Mouse (Mus musculus) kidney, embryonic 15.5 days (tissue): ENCODE data around the gene Vars2. TPM values are rescaled to one million over a fixed set of nuclear protein-coding genes. Genes with fewer than 3 reads are reported as not detected.

ENCODE experiments used
- ATAC-seq: fragments of 200-750 bp; cut with Nextera tagmentation; replicated peaks from 2 replicates; pipeline ENCODE4 v1.8.0; 2017; ENCODE audit warnings: moderate TSS enrichment; ENCODE audit not compliant: low FRiP score
- H3K27ac ChIP-seq: fragments of 300-500 bp; sonication (generic); 2 replicates; pipeline ENCODE4 v1.5.1; 2015; ENCODE audit warnings: mild to moderate bottlenecking, inconsistent platforms
- H3K27me3 ChIP-seq: fragments of 300-500 bp; sonication (generic); 2 replicates; pipeline ENCODE4 v1.6.1; 2015; ENCODE audit warnings: inconsistent platforms
- H3K36me3 ChIP-seq: fragments of 300-500 bp; sonication (generic); 2 replicates; pipeline ENCODE4 v1.6.1; 2015; ENCODE audit warnings: inconsistent platforms
- H3K4me1 ChIP-seq: fragments of 300-500 bp; sonication (generic); 2 replicates; pipeline ENCODE4 v1.6.1; 2015; ENCODE audit warnings: inconsistent platforms
- H3K4me2 ChIP-seq: fragments of 300-500 bp; sonication (generic); 2 replicates; pipeline ENCODE4 v1.6.1; 2015; ENCODE audit warnings: moderate library complexity, mild to moderate bottlenecking, inconsistent platforms
- H3K4me3 ChIP-seq: fragments of 300-500 bp; sonication (generic); replicated peaks from 2 replicates; pipeline ENCODE4 v1.5.1; 2015; ENCODE audit warnings: mild to moderate bottlenecking, inconsistent platforms
- H3K9ac ChIP-seq: fragments of 300-500 bp; sonication (generic); 2 replicates; pipeline ENCODE4 v1.6.1; 2015; ENCODE audit warnings: mild to moderate bottlenecking, inconsistent platforms
- H3K9me3 ChIP-seq: fragments of 300-500 bp; sonication (generic); replicated peaks from 2 replicates; pipeline ENCODE4 v1.6.1; 2016; ENCODE audit warnings: inconsistent platforms
- WGBS: fragments of 180-500 bp; shearing (Covaris S2); methylation state at CpG from one replicate; pipeline ENCODE4 v1.1.7; 2015; ENCODE audit warnings: mixed read lengths; 5-methylcytosine and 5-hydroxymethylcytosine counted together
- polyA plus RNA-seq: library from polyadenylated mRNA; unstranded; fragments of >200 nt; fragmentation: Nextera tagmentation; extraction: Ambion mirVana; gene quantifications from 2 replicates; pipeline ENCODE4 v1.2.1, GENCODE M21; 2015

Gene Vars2
- polyA plus RNA-seq, 1 experiment from 2014 or later = 18.8 TPM

DNA sequence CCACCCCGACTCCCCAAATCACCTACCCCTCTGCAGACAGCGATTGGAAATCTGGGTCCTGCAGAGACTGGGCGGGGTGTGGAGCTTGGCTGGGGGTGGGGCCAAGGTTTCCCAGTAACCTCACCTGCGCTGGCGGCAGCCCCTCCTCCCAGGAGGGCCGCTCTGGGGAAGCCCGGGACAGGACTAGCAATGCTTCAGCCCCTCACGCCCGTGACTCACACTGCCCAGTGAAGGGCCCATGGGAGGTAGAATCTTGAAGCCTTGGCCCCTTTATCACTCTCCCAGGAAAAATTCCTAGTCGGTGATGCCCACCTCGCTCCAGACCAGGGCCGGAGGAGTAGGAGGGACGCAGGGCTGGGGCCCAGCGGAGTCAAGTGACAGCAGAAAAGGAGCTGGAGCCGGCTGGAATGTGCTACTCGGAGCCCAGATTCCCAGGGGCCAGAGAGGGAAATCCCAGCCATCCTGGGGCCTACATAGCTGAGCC is 34.6 kb upstream of the Vars2 start:
- no peaks in the 10 kb centered on the region for H3K9me3 ChIP-seq
- peaks cover 78% of the 10 kb centered on the region for H3K4me1 ChIP-seq
- peak overlapping the region; percentile 99 for H3K27ac ChIP-seq
- 3% methylated on average over 16 of the region's 16 CpGs for WGBS
- ATAC-seq = peak; percentile 29
- 0 out of 2 replicates have a peak, but pooled peaks cover 3% of the 10 kb centered on the region for H3K36me3 ChIP-seq
- peak overlapping the region; percentile 75 for H3K9ac ChIP-seq
- H3K27me3 ChIP-seq = no peaks in the 10 kb centered on the region
- peak overlapping the region; percentile 82 for H3K4me2 ChIP-seq
- peak overlapping the region; percentile 72 for H3K4me3 ChIP-seq

GRCm38 (mm10) chr17:35701203-35701977 is 34.0 kb upstream of the Vars2 start:
- Histone ChIP-seq H3K9ac (peak overlapping the region; percentile 75), H3K36me3 (0 out of 2 replicates have a peak, but pooled peaks cover 3% of the 10 kb centered on the region), H3K4me3 (peak overlapping the region; percentile 72), H3K4me1 (peaks cover 84% of the 10 kb centered on the region), H3K27me3 (no peaks in the 10 kb centered on the region), H3K4me2 (peak overlapping the region; percentile 82), H3K9me3 (no peaks in the 10 kb centered on the region), H3K27ac (peak overlapping the region; percentile 99)
- 2% methylated on average over 16 of the region's 16 CpGs for WGBS
- no peak for ATAC-seq

- H3K4me3 ChIP-seq = peak overlapping the region; percentile 72
- peak overlapping the region; percentile 82 for H3K4me2 ChIP-seq
- H3K36me3 ChIP-seq = peaks cover 8% of the 10 kb centered on the region
- peak overlapping the region; percentile 99 for H3K27ac ChIP-seq
- under 1% methylated on average over 56 of the region's 66 CpGs for WGBS
- H3K9me3 ChIP-seq = 0 out of 2 replicates have a peak, but pooled peaks cover 2% of the 10 kb centered on the region
- ATAC-seq = peak; percentile 59
- H3K4me1 ChIP-seq = peaks cover 77% of the 10 kb centered on the region
- peak overlapping the region; percentile 75 for H3K9ac ChIP-seq
- no peaks in the 10 kb centered on the region for H3K27me3 ChIP-seq
These were observed 33.1 kb upstream of the Vars2 start for GRCm38 (mm10) chr17:35700371-35700961.

GRCm38 (mm10) chr17:35699919-35700318 is 32.5 kb upstream of the Vars2 start:
- H3K27me3 ChIP-seq = no peaks in the 10 kb centered on the region
- H3K4me2 ChIP-seq = peak overlapping the region; percentile 82
- H3K36me3 ChIP-seq = peaks cover 14% of the 10 kb centered on the region
- H3K4me1 ChIP-seq = peaks cover 72% of the 10 kb centered on the region
- peak overlapping the region; percentile 99 for H3K27ac ChIP-seq
- peak overlapping the region; percentile 72 for H3K4me3 ChIP-seq
- H3K9me3 ChIP-seq = 0 out of 2 replicates have a peak, but pooled peaks cover 4% of the 10 kb centered on the region
- ATAC-seq = peak; percentile 41
- under 1% methylated on average over 19 of the region's 19 CpGs for WGBS
- H3K9ac ChIP-seq = peak overlapping the region; percentile 75

DNA sequence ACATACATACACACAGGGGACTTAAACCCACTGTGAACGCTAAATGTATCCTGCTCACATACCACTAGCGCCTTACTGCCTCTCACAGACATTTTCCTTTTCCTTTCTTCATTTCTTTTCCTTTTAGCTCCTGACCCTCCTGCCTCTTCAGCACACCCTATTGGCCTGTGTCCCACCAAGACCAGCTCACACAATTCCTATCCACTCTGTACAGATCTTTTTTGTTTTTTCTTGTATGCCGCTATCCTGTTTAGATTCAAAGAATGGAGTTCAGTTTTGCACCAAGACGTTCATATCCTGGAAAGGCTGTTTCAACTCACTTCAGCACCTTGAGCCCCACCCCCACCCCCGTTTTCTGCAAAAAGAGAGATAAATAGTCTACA is 31.1 kb upstream of the Vars2 start:
- Histone ChIP-seq H3K4me2 (peak overlapping the region; percentile 60), H3K27me3 (no peaks in the 10 kb centered on the region), H3K27ac (peak overlapping the region; percentile 79), H3K36me3 (peaks cover 19% of the 10 kb centered on the region), H3K4me3 (peak overlapping the region; percentile 36), H3K9ac (0 out of 2 replicates have a peak overlapping the region, but pooled peaks have one; percentile 45), H3K9me3 (0 out of 2 replicates have a peak, but pooled peaks cover 4% of the 10 kb centered on the region), H3K4me1 (peaks cover 58% of the 10 kb centered on the region)
- 40% methylated on average over 5 of the region's 5 CpGs for WGBS
- no peak for ATAC-seq

GRCm38 (mm10) chr17:35697759-35698500 is 30.5 kb upstream of the Vars2 start:
- Histone ChIP-seq H3K4me3 (peak overlapping the region; percentile 36), H3K4me2 (peak overlapping the region; percentile 60), H3K9me3 (0 out of 2 replicates have a peak, but pooled peaks cover 4% of the 10 kb centered on the region), H3K36me3 (peaks cover 25% of the 10 kb centered on the region), H3K27me3 (no peaks in the 10 kb centered on the region), H3K9ac (peak overlapping the region; percentile 45), H3K27ac (peak overlapping the region; percentile 79), H3K4me1 (peaks cover 55% of the 10 kb centered on the region)
- ATAC-seq = no peak
- 9% methylated on average over 16 of the region's 16 CpGs for WGBS

DNA sequence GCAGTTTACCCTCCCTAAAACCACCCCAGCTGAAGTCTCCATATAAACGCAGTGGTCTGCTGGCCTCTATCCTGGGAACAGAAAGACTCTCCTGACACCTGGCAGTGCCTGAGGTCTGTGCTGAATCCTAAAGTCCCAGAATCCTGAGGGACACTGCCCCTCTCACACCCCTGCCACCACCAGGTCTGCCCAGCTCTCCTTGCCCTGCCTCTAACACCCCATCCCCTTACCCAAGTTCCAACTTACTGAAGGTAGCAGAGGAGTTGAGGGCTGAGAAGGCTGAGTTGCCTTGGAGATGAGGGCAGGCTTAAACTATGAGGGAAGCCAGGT is 30.0 kb upstream of the Vars2 start:
- Histone ChIP-seq H3K36me3 (peaks cover 30% of the 10 kb centered on the region), H3K4me1 (peaks cover 50% of the 10 kb centered on the region), H3K4me3 (peak overlapping the region; percentile 36), H3K9me3 (0 out of 2 replicates have a peak, but pooled peaks cover 4% of the 10 kb centered on the region), H3K27ac (peak overlapping the region; percentile 79), H3K9ac (peak overlapping the region; percentile 45), H3K4me2 (peak overlapping the region; percentile 60), H3K27me3 (no peaks in the 10 kb centered on the region)
- ATAC-seq = no peak
- 28% methylated on average over 1 of the region's 1 CpGs for WGBS

GRCm38 (mm10) chr17:35696691-35697090 is 29.3 kb upstream of the Vars2 start:
- Histone ChIP-seq H3K9me3 (0 out of 2 replicates have a peak, but pooled peaks cover 4% of the 10 kb centered on the region), H3K36me3 (peaks cover 37% of the 10 kb centered on the region), H3K9ac (no peak overlapping the region), H3K4me3 (0 out of 2 replicates have a peak overlapping the region, but pooled peaks have one; percentile 36), H3K4me2 (peak overlapping the region; percentile 60; the same call in 1 of the 2 replicates), H3K27me3 (no peaks in the 10 kb centered on the region), H3K27ac (peak overlapping the region; percentile 79; the same call in 1 of the 2 replicates), H3K4me1 (peaks cover 43% of the 10 kb centered on the region)
- ATAC-seq = no peak
- 61% methylated on average over 6 of the region's 6 CpGs for WGBS

DNA sequence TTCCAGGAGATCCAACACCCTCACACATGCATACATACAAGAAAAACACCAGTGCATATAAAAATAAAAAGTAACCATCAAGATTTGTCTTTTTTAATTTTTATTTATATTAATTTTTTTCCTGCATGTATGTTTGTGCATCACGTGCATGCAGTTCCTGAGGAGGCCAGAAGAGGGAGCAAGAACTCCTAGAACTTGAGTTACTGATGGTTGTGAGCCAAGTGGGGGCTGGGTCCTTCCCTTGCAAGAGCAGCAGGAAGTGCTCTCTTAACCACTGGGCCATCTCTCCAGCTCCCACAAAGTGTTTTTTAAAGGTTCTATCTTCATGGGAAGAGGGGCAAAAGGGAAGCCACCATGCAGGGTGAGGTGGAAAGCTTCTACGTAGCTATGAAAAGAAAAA is 27.9 kb upstream of the Vars2 start:
- ATAC-seq = no peak
- no peak overlapping the region for H3K9ac ChIP-seq
- no peak overlapping the region for H3K4me2 ChIP-seq
- peaks cover 35% of the 10 kb centered on the region for H3K4me1 ChIP-seq
- no peak overlapping the region for H3K4me3 ChIP-seq
- 0 out of 2 replicates have a peak, but pooled peaks cover 4% of the 10 kb centered on the region for H3K9me3 ChIP-seq
- H3K36me3 ChIP-seq = peaks cover 52% of the 10 kb centered on the region
- H3K27ac ChIP-seq = no peak overlapping the region
- 88% methylated on average over 2 of the region's 2 CpGs for WGBS
- H3K27me3 ChIP-seq = no peaks in the 10 kb centered on the region

DNA sequence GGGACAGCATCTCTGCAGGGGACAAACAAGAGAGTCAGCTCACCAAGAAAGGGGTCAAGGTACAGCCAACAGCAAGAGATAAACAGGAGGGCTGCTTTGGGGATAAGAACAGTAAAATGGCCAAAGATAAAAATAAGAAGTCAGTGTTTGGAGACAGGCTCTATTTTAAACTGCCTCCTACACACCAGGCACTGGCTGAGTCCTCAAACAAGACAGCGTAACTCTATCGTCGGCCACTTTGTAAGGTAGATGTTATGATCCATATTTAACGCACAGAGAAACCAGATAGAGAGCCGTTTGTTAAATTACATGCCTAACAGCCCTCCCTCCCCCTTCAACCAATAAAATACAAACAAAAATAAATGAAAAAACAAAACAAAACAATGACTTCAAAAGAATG is 26.5 kb upstream of the Vars2 start:
- WGBS = 85% methylated on average over 5 of the region's 5 CpGs
- peaks cover 63% of the 10 kb centered on the region for H3K36me3 ChIP-seq
- no peak for ATAC-seq

DNA sequence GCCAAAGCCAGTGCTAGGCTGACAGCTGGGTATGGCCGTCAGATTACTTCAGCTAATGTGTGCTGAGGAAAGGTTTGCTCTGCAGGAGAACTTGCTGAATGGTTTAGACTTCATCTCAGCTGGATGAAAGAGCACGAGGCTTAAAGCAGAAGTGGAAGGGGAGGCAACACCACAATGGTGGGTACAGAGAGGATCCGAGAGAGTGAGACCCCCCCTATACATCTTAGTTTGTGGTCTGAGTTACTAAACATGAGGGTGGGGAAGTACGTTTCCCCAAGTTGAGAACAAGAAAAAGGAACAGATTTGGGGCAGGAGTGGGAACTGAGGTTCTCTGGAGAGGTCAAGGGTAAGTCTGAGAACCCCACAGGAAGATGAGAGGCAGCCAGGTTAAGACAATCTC is 25.0 kb upstream of the Vars2 start:
- no peak overlapping the region for H3K9ac ChIP-seq
- 90% methylated on average over 4 of the region's 4 CpGs for WGBS
- H3K9me3 ChIP-seq = 0 out of 2 replicates have a peak, but pooled peaks cover 4% of the 10 kb centered on the region
- ATAC-seq = no peak
- no peak overlapping the region for H3K4me2 ChIP-seq
- H3K36me3 ChIP-seq = peaks cover 78% of the 10 kb centered on the region
- peaks cover 9% of the 10 kb centered on the region for H3K4me1 ChIP-seq
- no peak overlapping the region for H3K27ac ChIP-seq
- no peaks in the 10 kb centered on the region for H3K27me3 ChIP-seq
- no peak overlapping the region for H3K4me3 ChIP-seq

More for the DNA sequence above, 26.5 kb upstream of the Vars2 start:
- Histone ChIP-seq H3K27me3 (no peaks in the 10 kb centered on the region), H3K4me1 (peaks cover 24% of the 10 kb centered on the region), H3K4me3 (no peak overlapping the region), H3K27ac (no peak overlapping the region), H3K4me2 (no peak overlapping the region), H3K9me3 (0 out of 2 replicates have a peak, but pooled peaks cover 4% of the 10 kb centered on the region), H3K9ac (no peak overlapping the region)
